Mouse (Mus musculus) midbrain, embryonic 14.5 days (tissue): ENCODE results near the gene Atf7ip. TPM values are rescaled to one million over a fixed set of nuclear protein-coding genes. Genes with fewer than 3 reads are reported as not detected.

Experiments used
- ATAC-seq: fragments of 200-750 bp; cut with Nextera tagmentation; 2 replicates; pipeline ENCODE4 v1.8.0; 2017; ENCODE audit warnings: moderate number of reproducible peaks, moderate library complexity; ENCODE audit not compliant: low FRiP score, low TSS enrichment
- DNase-seq: peaks from one replicate; pipeline ENCODE4 v3.0.0-alpha.2; 2015
- H3K27ac ChIP-seq: fragments of 300-500 bp; sonication (generic); replicated peaks from 2 replicates; pipeline ENCODE4 v1.5.1; 2014; ENCODE audit warnings: mild to moderate bottlenecking, low read depth, low read length, moderate library complexity
- H3K27me3 ChIP-seq: fragments of 300-500 bp; sonication (generic); 2 replicates; pipeline ENCODE4 v1.6.1; 2014; ENCODE audit warnings: low read length, control low read depth, mixed read lengths; ENCODE audit not compliant: control insufficient read depth, insufficient read depth
- H3K36me3 ChIP-seq: fragments of 300-500 bp; sonication (generic); 2 replicates; pipeline ENCODE4 v1.6.1; 2014; ENCODE audit warnings: low read length, control low read depth; ENCODE audit not compliant: control insufficient read depth, insufficient read depth
- H3K4me1 ChIP-seq: fragments of 300-500 bp; sonication (generic); 2 replicates; pipeline ENCODE4 v1.6.1; 2014; ENCODE audit warnings: mild to moderate bottlenecking, antibody characterized with exemption, low read length, control low read depth; ENCODE audit not compliant: control insufficient read depth, insufficient read depth
- H3K4me2 ChIP-seq: fragments of 300-500 bp; sonication (generic); 2 replicates; pipeline ENCODE4 v1.6.1; 2014; ENCODE audit warnings: mild to moderate bottlenecking, low read length, moderate library complexity
- H3K4me3 ChIP-seq: fragments of 300-500 bp; sonication (generic); replicated peaks from 2 replicates; pipeline ENCODE4 v1.5.1; 2014; ENCODE audit warnings: low read depth, low read length
- H3K9ac ChIP-seq: fragments of 300-500 bp; sonication (generic); replicated peaks from 2 replicates; pipeline ENCODE4 v1.6.1; 2014; ENCODE audit warnings: mild to moderate bottlenecking, low read length, moderate library complexity
- H3K9me3 ChIP-seq: fragments of 300-500 bp; sonication (generic); 2 replicates; pipeline ENCODE4 v1.6.1; 2016; ENCODE audit warnings: low read length, control low read depth, mixed read lengths; ENCODE audit not compliant: control insufficient read depth
- WGBS: fragments of 180-500 bp; shearing (Covaris S2); extraction: QIAGEN DNeasy Blood & Tissue Kit; methylation state at CpG from one replicate; pipeline ENCODE4 v1.1.7; 2014; 5-methylcytosine and 5-hydroxymethylcytosine counted together
- polyA plus RNA-seq: library from polyadenylated mRNA; unstranded; fragments of >200 nt; fragmentation: Nextera tagmentation; extraction: Ambion mirVana; gene quantifications from 2 replicates; pipeline ENCODE4 v1.2.1, GENCODE M21; 2014

Atf7ip gene
- polyA plus RNA-seq, 1 experiment from 2014 or later = 57.9 TPM

DNA sequence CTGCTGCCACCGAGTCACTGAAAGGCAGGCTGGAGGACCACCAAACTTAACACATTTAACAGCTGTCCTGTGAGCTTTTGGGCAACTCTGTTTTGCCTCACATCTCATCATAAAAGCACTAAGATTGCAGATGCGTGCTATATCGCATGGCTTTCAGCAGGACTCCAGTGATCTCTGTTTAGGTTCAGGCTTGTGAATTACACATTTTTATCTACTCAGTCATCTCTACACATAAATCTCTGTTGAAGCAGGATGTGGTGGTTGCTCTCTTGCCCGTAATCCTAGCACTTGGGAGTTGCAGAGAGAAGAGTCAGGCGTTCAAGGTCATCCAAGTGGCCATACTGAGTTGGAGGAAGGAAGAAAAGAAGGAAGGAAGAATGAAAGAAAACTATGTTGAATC, 14.3 kb upstream of the Atf7ip start:
- H3K27me3 ChIP-seq = no peaks in the 10 kb centered on the region
- WGBS = 90% methylated on average over 5 of the region's 5 CpGs
- no peak overlapping the region for H3K27ac ChIP-seq
- no peaks in the 10 kb centered on the region for H3K4me1 ChIP-seq
- ATAC-seq (no peak), DNase-seq (no peak)
- H3K4me2 ChIP-seq = no peak overlapping the region
- no peaks in the 10 kb centered on the region for H3K9me3 ChIP-seq
- H3K9ac ChIP-seq = no peak overlapping the region
- H3K36me3 ChIP-seq = no peaks in the 10 kb centered on the region
- no peak overlapping the region for H3K4me3 ChIP-seq

DNA sequence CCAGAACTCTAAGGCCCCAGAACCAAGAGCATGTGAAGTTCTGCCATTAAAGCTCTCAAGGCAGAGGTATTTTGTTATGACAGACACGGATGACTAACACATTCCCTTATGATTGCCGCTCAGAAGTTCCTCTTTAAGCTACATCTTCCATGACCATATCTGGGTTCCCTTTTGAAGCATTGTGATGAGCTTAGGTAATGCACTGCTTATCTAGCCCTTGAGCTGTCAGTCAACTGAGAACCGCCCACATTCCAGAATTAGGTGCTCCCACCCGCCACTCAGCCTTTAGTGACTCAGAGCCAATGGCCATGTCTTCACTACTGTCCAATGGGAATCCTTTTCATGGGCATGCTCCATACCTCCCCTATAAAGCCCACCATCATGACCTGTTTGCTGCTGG, 13.7 kb upstream of the Atf7ip start:
- no peak for DNase-seq
- H3K4me1 ChIP-seq = no peaks in the 10 kb centered on the region
- 95% methylated on average over 4 of the region's 4 CpGs for WGBS
- no peak for ATAC-seq
- H3K9me3 ChIP-seq = no peaks in the 10 kb centered on the region
- H3K36me3 ChIP-seq = no peaks in the 10 kb centered on the region
- H3K4me3 ChIP-seq = no peak overlapping the region
- no peak overlapping the region for H3K4me2 ChIP-seq
- no peak overlapping the region for H3K27ac ChIP-seq
- H3K9ac ChIP-seq = no peak overlapping the region
- H3K27me3 ChIP-seq = no peaks in the 10 kb centered on the region

DNA sequence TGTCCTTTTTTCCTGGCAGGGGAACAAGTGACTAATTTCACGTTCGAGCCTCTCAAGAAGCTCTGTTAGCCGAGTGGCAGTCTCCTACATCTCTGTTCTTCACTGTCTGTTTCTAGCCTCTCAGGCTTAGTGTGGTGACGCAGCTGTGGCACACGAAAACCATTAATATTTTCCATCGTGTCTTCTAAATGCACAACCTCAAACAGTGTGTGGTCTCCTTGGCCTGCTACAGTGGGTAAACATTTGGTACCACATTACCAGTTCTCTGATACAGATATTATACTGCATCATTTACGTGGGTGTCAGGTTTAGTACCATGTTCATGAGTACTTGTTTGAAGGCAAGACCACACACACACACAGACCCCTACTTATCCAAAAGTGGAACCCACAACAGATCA, 12.5 kb upstream of the Atf7ip start:
- Histone ChIP-seq H3K27ac (no peak overlapping the region), H3K4me1 (no peaks in the 10 kb centered on the region), H3K4me2 (no peak overlapping the region), H3K36me3 (no peaks in the 10 kb centered on the region), H3K27me3 (no peaks in the 10 kb centered on the region), H3K9ac (no peak overlapping the region), H3K4me3 (no peak overlapping the region), H3K9me3 (no peaks in the 10 kb centered on the region)
- no peak for DNase-seq
- 92% methylated on average over 7 of the region's 7 CpGs for WGBS
- ATAC-seq = no peak

DNA sequence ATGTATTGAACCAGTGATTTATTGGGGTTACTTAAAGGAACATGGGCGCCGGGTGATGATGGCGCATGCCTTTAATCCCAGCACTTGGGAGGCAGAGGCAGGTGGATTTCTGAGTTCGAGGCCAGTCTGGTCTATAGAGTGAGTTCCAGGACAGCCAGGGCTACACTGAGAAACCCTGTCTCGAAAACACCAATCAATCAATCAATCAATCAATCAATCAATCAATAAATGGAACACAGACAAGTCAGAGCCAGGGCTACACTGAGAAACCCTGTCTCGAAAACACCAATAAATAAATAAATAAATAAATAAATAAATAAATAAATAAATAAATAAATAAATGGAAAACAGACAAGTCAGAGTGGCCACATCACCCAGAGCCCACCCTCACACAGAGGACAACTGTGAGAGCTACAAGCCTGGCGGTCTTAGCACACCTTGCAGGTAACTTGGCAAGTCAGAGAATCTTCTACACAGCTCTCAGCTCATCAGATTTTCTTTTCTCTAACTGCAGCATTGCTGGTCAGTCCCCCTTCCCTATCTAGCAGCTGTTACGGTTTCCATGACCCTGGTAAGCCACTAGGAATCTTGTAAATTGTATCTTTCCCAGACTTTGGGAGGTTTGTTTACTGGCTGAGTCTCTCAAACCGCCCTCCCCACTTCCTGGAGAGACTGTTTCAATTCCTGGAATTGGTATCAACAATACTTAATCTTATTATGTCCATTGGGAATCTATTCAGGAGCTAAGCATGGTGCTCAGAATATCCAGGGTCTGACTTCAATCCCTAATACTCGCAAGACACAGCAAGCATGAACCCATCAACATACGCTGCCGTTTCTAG, 11.8 kb upstream of the Atf7ip start:
- Histone ChIP-seq H3K36me3 (no peaks in the 10 kb centered on the region), H3K4me3 (no peak overlapping the region)
- ATAC-seq = no peak

DNA sequence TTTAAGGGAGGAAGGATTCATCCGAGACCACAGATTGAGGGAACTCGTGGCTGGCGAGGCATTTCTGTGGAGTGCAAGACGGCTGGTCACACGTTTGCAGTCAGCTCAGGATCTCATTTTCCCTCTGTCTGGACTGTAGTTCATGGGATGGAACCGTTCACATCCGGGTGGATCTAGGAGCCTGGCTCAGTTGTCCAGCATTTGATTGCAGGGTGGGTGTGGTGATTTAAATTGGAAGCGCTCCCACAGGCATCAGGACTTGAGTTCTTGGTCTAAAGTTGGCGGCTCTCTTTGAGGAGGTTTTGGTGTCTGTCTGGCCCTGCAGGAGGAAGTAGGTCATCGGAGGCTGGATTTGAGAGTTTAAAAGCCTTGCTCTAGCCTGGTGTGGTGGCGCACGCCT, 10.9 kb upstream of the Atf7ip start:
- H3K9me3 ChIP-seq = no peaks in the 10 kb centered on the region
- H3K36me3 ChIP-seq = no peaks in the 10 kb centered on the region
- ATAC-seq (no peak), DNase-seq (no peak)
- H3K27me3 ChIP-seq = no peaks in the 10 kb centered on the region
- H3K4me1 ChIP-seq = no peaks in the 10 kb centered on the region
- H3K9ac ChIP-seq = no peak overlapping the region
- H3K4me2 ChIP-seq = no peak overlapping the region
- no peak overlapping the region for H3K4me3 ChIP-seq
- no peak overlapping the region for H3K27ac ChIP-seq
- WGBS = 94% methylated on average over 12 of the region's 12 CpGs

More for the DNA sequence above, 11.8 kb upstream of the Atf7ip start:
- H3K9me3 ChIP-seq = no peaks in the 10 kb centered on the region
- no peak overlapping the region for H3K27ac ChIP-seq
- H3K9ac ChIP-seq = no peak overlapping the region
- H3K27me3 ChIP-seq = no peaks in the 10 kb centered on the region
- no peaks in the 10 kb centered on the region for H3K4me1 ChIP-seq
- DNase-seq = no peak
- WGBS = 89% methylated on average over 12 of the region's 12 CpGs
- no peak overlapping the region for H3K4me2 ChIP-seq

DNA sequence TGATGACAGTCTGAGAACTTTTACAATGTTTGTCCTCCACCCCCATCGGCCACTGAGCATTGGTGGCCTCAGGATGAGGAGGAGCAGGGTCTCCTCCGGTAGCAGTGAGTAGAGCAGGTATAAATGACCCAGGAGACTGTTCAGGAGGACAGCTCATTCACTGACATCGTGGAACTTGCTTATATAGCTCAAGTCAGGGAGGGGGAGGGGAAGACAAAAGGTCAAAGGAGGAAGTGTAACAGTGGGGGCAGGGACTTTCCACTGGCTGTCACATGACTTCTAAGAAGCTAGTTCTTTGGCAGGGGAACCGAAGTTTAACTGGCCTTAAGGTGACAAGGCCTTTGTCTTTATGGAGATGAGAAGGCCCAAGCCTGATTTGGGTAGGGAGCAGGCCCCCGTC, 8.2 kb upstream of the Atf7ip start:
- WGBS = 66% methylated on average over 5 of the region's 5 CpGs
- no peaks in the 10 kb centered on the region for H3K9me3 ChIP-seq
- no peak overlapping the region for H3K4me2 ChIP-seq
- H3K27ac ChIP-seq = no peak overlapping the region
- no peak overlapping the region for H3K4me3 ChIP-seq
- ATAC-seq (no peak), DNase-seq (no peak)
- H3K4me1 ChIP-seq = no peaks in the 10 kb centered on the region
- H3K36me3 ChIP-seq = no peaks in the 10 kb centered on the region
- no peak overlapping the region for H3K9ac ChIP-seq
- no peaks in the 10 kb centered on the region for H3K27me3 ChIP-seq

DNA sequence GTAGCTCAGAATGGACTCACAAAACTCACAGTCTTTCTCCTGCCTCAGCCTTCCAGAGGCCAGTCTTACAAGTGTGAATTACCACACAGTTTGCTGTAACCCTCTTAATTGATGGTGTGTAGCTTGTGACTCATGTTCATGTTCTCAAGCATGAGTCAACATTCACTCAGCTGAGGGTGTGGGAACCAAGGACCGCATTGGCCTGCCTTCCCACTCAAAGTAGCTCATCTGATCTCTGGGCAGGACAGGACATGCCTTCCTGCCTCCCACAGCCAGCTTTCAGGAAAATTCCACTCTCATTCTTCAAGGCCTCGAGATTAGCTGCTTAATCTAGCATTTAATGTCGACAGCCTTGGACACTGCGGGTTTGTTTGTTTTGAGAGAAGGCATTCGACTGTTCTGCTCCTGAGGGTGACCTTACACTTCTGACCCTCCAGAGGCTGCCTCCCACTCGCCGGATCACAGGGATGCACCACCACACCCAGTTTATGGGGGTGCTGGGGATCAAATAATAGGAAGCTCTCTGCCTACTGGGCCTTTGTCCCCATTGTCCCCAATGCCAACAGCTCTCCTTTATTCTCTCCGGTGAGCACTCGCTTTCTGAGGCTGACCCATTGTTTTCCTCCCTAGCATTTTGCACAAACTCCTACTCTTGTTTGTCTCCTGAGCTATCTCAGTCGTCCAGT, 6.5 kb upstream of the Atf7ip start:
- Histone ChIP-seq H3K27ac (no peak overlapping the region), H3K9ac (no peak overlapping the region), H3K27me3 (no peaks in the 10 kb centered on the region), H3K9me3 (no peaks in the 10 kb centered on the region), H3K4me2 (no peak overlapping the region), H3K36me3 (no peaks in the 10 kb centered on the region), H3K4me1 (no peaks in the 10 kb centered on the region), H3K4me3 (no peak overlapping the region)
- DNase-seq (no peak), ATAC-seq (no peak)
- WGBS = 38% methylated on average over 10 of the region's 10 CpGs

DNA sequence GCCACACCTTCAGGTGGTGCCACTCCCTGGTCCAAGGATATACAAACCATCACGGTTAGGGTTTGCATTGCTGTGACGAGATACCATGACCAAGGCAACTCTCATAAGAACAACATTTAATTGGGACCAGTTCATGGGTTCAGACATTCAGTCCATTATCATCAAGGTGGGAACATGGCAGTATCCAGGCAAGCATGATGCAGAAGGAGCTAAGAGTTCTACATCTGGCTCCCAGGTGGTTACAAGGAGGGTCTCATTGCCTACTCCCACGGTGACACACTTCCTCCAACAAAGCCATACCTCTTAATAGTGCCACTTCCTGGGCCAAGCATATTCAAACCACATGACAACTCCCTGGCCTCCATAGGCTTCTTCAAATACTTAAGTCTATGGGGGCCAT, 2.7 kb downstream of the Atf7ip start:
- H3K27ac ChIP-seq = no peak overlapping the region
- DNase-seq (no peak), ATAC-seq (no peak)
- H3K27me3 ChIP-seq = no peaks in the 10 kb centered on the region
- no peaks in the 10 kb centered on the region for H3K9me3 ChIP-seq
- H3K4me3 ChIP-seq = no peak overlapping the region
- no peaks in the 10 kb centered on the region for H3K4me1 ChIP-seq
- no peak overlapping the region for H3K9ac ChIP-seq
- no peaks in the 10 kb centered on the region for H3K36me3 ChIP-seq
- no peak overlapping the region for H3K4me2 ChIP-seq
- WGBS = 95% methylated on average over 3 of the region's 3 CpGs

DNA sequence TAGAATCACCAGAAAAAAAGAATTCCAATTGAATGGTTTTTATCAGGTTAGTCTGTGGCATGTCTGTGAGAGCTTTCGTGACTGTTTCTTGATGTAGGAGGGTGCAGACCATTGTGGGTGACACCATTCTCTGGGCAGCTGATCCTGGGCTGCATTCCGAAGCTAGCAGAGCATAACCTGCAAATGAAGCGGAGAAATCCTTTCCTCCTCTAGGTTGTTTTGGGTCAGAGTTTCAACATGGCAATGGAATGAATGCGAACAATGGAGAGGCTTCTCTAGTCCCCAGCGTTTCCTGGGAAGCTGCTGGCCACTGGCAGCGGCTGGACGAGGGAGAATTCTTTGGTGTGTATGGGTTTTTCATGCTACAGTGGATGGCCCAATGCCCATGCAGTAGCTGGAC, 5.0 kb downstream of the Atf7ip start:
- DNase-seq (no peak), ATAC-seq (no peak)
- Histone ChIP-seq H3K36me3 (no peaks in the 10 kb centered on the region), H3K27me3 (no peaks in the 10 kb centered on the region), H3K9me3 (peaks cover 11% of the 10 kb centered on the region; the same call in 1 of the 2 replicates), H3K4me3 (no peak overlapping the region), H3K27ac (0 out of 2 replicates have a peak overlapping the region, but pooled peaks have one; percentile 9), H3K4me2 (no peak overlapping the region), H3K4me1 (no peaks in the 10 kb centered on the region), H3K9ac (no peak overlapping the region)
- 17% methylated on average over 7 of the region's 7 CpGs for WGBS
